Mouse (Mus musculus) colon, adult 2 months (tissue): ENCODE data around the gene Olfr1417. TPM values are rescaled to one million over a fixed set of nuclear protein-coding genes. Genes with fewer than 3 reads are reported as not detected.

ENCODE experiments used
- polyA plus RNA-seq: library from polyadenylated mRNA; depleted of rRNA; stranded (reverse); fragments of >200 nt; gene quantifications from 2 replicates; pipeline ENCODE4 v1.2.3, GENCODE M21; 2012; rRNA removed

Gene Olfr1417
- not detected in 2 replicates for polyA plus RNA-seq

GRCm38 (mm10) chr19:11839119-11839518, at the start of gene Olfr1417:
Gene Olfr1417, minus strand, starts transcription at chr19:11839219.

GRCm38 (mm10) chr19:11886265-11886664, 47.2 kb upstream of the Olfr1417 start, which contains the start of gene Olfr1420:
Gene Olfr1420, plus strand, starts transcription at chr19:11886565.

GRCm38 (mm10) chr19:11875006-11875405, 36.0 kb upstream of the Olfr1417 start, which contains the start of gene Olfr1419:
Gene Olfr1419, minus strand, starts transcription at chr19:11875106.

GRCm38 (mm10) chr19:11860966-11861365, 21.9 kb upstream of the Olfr1417 start, which contains the start of gene Olfr1418:
Gene Olfr1418, minus strand, starts transcription at chr19:11861066.

GRCm38 (mm10) chr19:11819143-11819700, 19.8 kb downstream of the Olfr1417 start, which contains the start of gene Stx3:
Gene Stx3, minus strand, starts transcription at chr19:11819403.

Other genes starting within 250 kb of the Olfr1417 start
- gene Ms4a6d, start 234.4 kb downstream of the Olfr1417 start, polyA plus RNA-seq, result 1.2 TPM in 2 replicates
- not detected in 2 replicates for gene Ms4a2, start 215.5 kb downstream of the Olfr1417 start, polyA plus RNA-seq
- gene Ms4a3, start 198.4 kb downstream of the Olfr1417 start, polyA plus RNA-seq, result not detected in 2 replicates
- not detected in 2 replicates for gene Oosp2, start 178.7 kb downstream of the Olfr1417 start, polyA plus RNA-seq
- not detected in 2 replicates for gene Oosp1, start 148.1 kb downstream of the Olfr1417 start, polyA plus RNA-seq
- not detected in 2 replicates for gene Oosp3, start 142.2 kb downstream of the Olfr1417 start, polyA plus RNA-seq
- gene Gif, start 91.7 kb downstream of the Olfr1417 start, polyA plus RNA-seq, result not detected in 2 replicates
- gene Mrpl16, start 68.8 kb downstream of the Olfr1417 start, polyA plus RNA-seq, result 6.7 and 7.3 TPM in 2 replicates
- gene Stx3, start 19.8 kb downstream of the Olfr1417 start, polyA plus RNA-seq, result 18.1 and 22.3 TPM in 2 replicates
- not detected in 2 replicates for gene Olfr1418, start 21.8 kb upstream of the Olfr1417 start, polyA plus RNA-seq
- not detected in 2 replicates for gene Olfr1419, start 35.9 kb upstream of the Olfr1417 start, polyA plus RNA-seq
- not detected in 2 replicates for gene Olfr1420, start 47.3 kb upstream of the Olfr1417 start, polyA plus RNA-seq
- 8.1 and 9.0 TPM in 2 replicates for gene Patl1, start 73.2 kb upstream of the Olfr1417 start, polyA plus RNA-seq
- 15.3 and 15.4 TPM in 2 replicates for gene Osbp, start 126.7 kb upstream of the Olfr1417 start, polyA plus RNA-seq
- gene Olfr1423, start 202.1 kb upstream of the Olfr1417 start, polyA plus RNA-seq, result not detected in 2 replicates
- not detected in 2 replicates for gene Olfr1424, start 223.5 kb upstream of the Olfr1417 start, polyA plus RNA-seq
- not detected in 2 replicates for gene Olfr1425, start 238.5 kb upstream of the Olfr1417 start, polyA plus RNA-seq